Mouse (Mus musculus): ENCODE data around the gene Gimap5.

Gene Gimap5

GRCm38 (mm10) chr6:48745959-48746889 is at the start of gene Gimap5:
TSS of gene Gimap5 (plus strand) at chr6:48746197.
- DNase-seq: peak; percentile 43 to 59

- DNase-seq: no peak
Observed at GRCm38 (mm10) chr6:48696830-48697554, 49.0 kb upstream of the Gimap5 start.

- DNase-seq: no peak
Observed at GRCm38 (mm10) chr6:48697555-48697930, 48.5 kb upstream of the Gimap5 start.

GRCm38 (mm10) chr6:48698066-48698856 is 47.7 kb upstream of the Gimap5 start:
- no peak for DNase-seq

- no peak for DNase-seq
Observed at GRCm38 (mm10) chr6:48698888-48699287, 47.1 kb upstream of the Gimap5 start.

GRCm38 (mm10) chr6:48700251-48701075 is 45.5 kb upstream of the Gimap5 start:
- DNase-seq: no peak

GRCm38 (mm10) chr6:48702146-48702545 is 43.9 kb upstream of the Gimap5 start:
- DNase-seq: no peak

GRCm38 (mm10) chr6:48702601-48703000 is 43.4 kb upstream of the Gimap5 start:
- DNase-seq: no peak

GRCm38 (mm10) chr6:48704146-48704545 is 41.9 kb upstream of the Gimap5 start:
- DNase-seq: no peak

- DNase-seq: no peak
Observed at GRCm38 (mm10) chr6:48706130-48706529, 39.9 kb upstream of the Gimap5 start.

- no peak for DNase-seq
Observed at GRCm38 (mm10) chr6:48718455-48718854, 27.5 kb upstream of the Gimap5 start, which contains the start of the genes Gm28053 and Gimap7. TSS of gene Gm28053 (plus strand) at chr6:48718607. TSS of gene Gimap7 (plus strand) at chr6:48718621.

GRCm38 (mm10) chr6:48720326-48720725 is 25.7 kb upstream of the Gimap5 start:
- DNase-seq: peak; percentile 9 to 22

- no peak for DNase-seq
Observed at GRCm38 (mm10) chr6:48723468-48723867, 22.5 kb upstream of the Gimap5 start.

GRCm38 (mm10) chr6:48725476-48725875 is 20.5 kb upstream of the Gimap5 start:
- peak; percentile 10 to 22 for DNase-seq

GRCm38 (mm10) chr6:48727761-48728160 is 18.2 kb upstream of the Gimap5 start:
- no peak for DNase-seq

GRCm38 (mm10) chr6:48732864-48733304 is 13.1 kb upstream of the Gimap5 start:
- DNase-seq: no peak

- DNase-seq: no peak
Observed at GRCm38 (mm10) chr6:48733660-48734059, 12.3 kb upstream of the Gimap5 start.

GRCm38 (mm10) chr6:48737053-48737452 is 8.9 kb upstream of the Gimap5 start:
- no peak for DNase-seq

GRCm38 (mm10) chr6:48737688-48738087 is 8.3 kb upstream of the Gimap5 start:
- peak; percentile 47 to 61 for DNase-seq

- no peak for DNase-seq
Observed at GRCm38 (mm10) chr6:48738961-48739779, 6.8 kb upstream of the Gimap5 start, which contains the start of gene Gimap1. TSS of gene Gimap1 (plus strand) at chr6:48739054.

- no peak for DNase-seq
Observed at GRCm38 (mm10) chr6:48739780-48740055, 6.3 kb upstream of the Gimap5 start.
